Mouse (Mus musculus) cerebellum, adult 2 months (tissue): ENCODE data around the gene Sbk2.
A peak's percentile ranks its signal among the peaks of the same experiment; 100 is the strongest.

ENCODE experiments used
- CTCF ChIP-seq: fragments of 200-500 bp; IDR thresholded peaks from 2 replicates; pipeline ENCODE4 v1.5.1; 2011; ENCODE audit warnings: low read depth, mild to moderate bottlenecking, control low read depth, low read length, moderate library complexity, borderline replicate concordance; ENCODE audit not compliant: insufficient read depth
- POLR2A ChIP-seq: fragments of 200-500 bp; IDR thresholded peaks from 2 replicates; pipeline ENCODE4 v1.6.1; 2011; ENCODE audit warnings: low read length, control low read depth, borderline replicate concordance; ENCODE audit not compliant: insufficient read depth

DNA sequence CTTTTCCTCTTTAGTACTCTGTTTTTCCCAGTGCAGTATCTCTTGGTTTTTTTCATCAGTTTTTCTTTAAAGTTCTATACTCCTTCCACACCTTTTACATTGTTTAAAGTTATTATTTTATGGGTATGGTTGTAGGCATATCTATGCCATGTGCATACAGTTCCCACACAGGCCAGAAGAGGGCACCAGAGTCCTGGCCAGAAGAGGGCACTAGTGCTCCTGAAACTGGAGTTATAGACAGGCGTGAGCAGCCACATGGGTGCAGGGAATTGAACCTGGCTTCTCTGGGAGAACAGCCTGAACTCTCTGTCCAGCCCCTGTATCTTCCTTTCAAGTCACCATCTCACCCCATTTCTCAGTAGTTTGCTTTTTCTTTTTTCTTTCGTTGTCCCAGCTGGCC is 25.8 kb downstream of the Sbk2 start:
- TF ChIP-seq CTCF = peak; percentile 82
- no peak for TF ChIP-seq POLR2A
